Mouse (Mus musculus) embryonic fibroblast, embryonic 13.5 days (primary cell): ENCODE measurements around the gene Gm10961. TPM values are rescaled to one million over a fixed set of nuclear protein-coding genes. Genes with fewer than 3 reads are reported as not detected.

Source experiments
- H3K27ac ChIP-seq: 2 replicates; pipeline ENCODE4 v1.5.1; 2012; ENCODE audit warnings: low read length, control low read depth, inconsistent platforms; ENCODE audit not compliant: insufficient read depth
- H3K4me1 ChIP-seq: 2 replicates; pipeline ENCODE4 v1.6.1; 2011; ENCODE audit warnings: low read length; ENCODE audit not compliant: control insufficient read depth, insufficient read depth
- H3K4me3 ChIP-seq: 2 replicates; pipeline ENCODE4 v1.5.1; 2011; ENCODE audit warnings: mild to moderate bottlenecking, control low read depth, low read length; ENCODE audit not compliant: insufficient read depth
- CTCF ChIP-seq: IDR thresholded peaks from 2 replicates; pipeline ENCODE4 v1.5.1; 2011; ENCODE audit warnings: mild to moderate bottlenecking, control low read depth, low read length, moderate library complexity, borderline replicate concordance; ENCODE audit not compliant: insufficient read depth
- POLR2A ChIP-seq: IDR thresholded peaks from 2 replicates; pipeline ENCODE4 v1.6.1; 2011; ENCODE audit warnings: low read depth, mild to moderate bottlenecking, control low read depth, low read length, moderate library complexity
- polyA plus RNA-seq: library from polyadenylated mRNA; stranded (reverse); fragments of >200 nt; gene quantifications from 2 replicates; pipeline ENCODE4 v1.2.4, GENCODE M21; 2011; ENCODE audit warnings: low read depth; ENCODE audit not compliant: missing spikeins, insufficient read length

Gm10961 gene
- polyA plus RNA-seq, result not detected in 2 replicates

GRCm38 (mm10) chr3:107630682-107631522 is at the start of gene Gm10961:
Gene Gm10961 (plus strand): TSS chr3:107631322.
- TF ChIP-seq CTCF (no peak), POLR2A (no peak)

DNA sequence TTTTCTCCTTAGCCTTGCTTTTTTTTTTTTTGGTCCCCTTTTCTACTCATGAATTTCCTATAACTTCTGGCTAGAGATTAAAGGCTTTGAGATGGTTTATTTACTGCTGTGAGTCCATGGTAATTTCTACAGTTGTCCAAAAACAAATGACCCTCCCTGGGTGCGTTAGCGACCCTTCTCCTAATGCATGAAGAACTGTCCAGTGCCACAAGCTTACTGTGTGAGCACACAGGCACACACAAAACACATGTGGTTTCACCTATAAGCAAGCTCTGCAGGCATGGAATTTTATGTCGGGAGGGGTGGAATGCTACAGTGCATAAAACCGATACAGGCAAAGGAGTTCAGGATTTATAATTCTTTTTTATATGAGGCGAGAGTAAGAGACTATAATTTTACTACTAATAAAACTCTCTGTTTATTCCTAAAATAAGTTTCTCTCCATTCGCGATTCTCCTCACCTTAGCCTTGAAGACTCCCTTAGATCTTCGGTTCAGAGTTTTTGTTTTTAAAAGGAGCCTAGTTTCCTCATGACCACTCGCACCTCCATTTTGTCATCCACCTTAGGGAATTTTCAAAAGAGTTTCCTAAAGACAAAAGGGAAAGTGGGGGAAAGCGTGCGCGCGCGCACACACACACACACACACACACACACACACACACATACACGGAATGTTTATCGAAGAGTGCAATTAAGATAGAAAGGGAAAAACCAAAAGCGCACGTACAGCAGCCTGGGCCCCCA is 48.8 kb upstream of the Gm10961 start:
- TF ChIP-seq CTCF, result no peak
- no peak for TF ChIP-seq POLR2A
- Histone ChIP-seq H3K27ac (no peak overlapping the region), H3K4me1 (no peaks in the 10 kb centered on the region), H3K4me3 (peak overlapping the region; percentile 22; the same call in 1 of the 2 replicates)

More at GRCm38 (mm10) chr3:107630682-107631522, at the start of gene Gm10961:
- Histone ChIP-seq H3K27ac (peak within 1 kb of the TSS; percentile 74), H3K4me3 (peak within 1 kb of the TSS; percentile 91), H3K4me1 (0 out of 2 replicates have a peak, but pooled peaks cover 2% of the 10 kb centered on the region)

GRCm38 (mm10) chr3:107582875-107583767 is 48.0 kb upstream of the Gm10961 start:
- Histone ChIP-seq H3K4me3 (peak overlapping the region; percentile 22), H3K4me1 (no peaks in the 10 kb centered on the region), H3K27ac (no peak overlapping the region)
- TF ChIP-seq POLR2A (no peak), CTCF (no peak)

DNA sequence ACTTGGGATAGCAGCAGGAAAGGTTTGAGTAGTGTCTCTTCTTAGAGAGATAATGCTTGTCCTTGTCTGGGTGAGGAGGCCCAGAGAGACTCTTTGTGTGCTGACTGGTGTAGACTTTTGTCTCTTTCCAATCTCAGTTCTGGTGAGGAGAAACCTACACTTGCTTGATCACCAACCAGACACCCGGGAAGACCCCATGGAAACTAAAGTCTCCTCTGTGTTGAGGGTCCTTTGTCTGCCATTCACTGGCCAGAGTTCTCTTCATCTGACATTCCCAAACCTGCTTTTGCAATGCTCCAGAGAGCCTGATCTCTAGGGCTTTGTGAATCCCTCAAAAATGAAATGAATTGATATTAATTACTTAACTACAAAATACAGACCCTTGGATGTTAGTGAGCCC is 47.2 kb upstream of the Gm10961 start:
- Histone ChIP-seq H3K27ac (no peak overlapping the region), H3K4me1 (no peaks in the 10 kb centered on the region), H3K4me3 (no peak overlapping the region)
- no peak for TF ChIP-seq POLR2A

- H3K27ac ChIP-seq, result no peak overlapping the region
- H3K4me3 ChIP-seq, result no peak overlapping the region
- H3K4me1 ChIP-seq, result no peaks in the 10 kb centered on the region
- TF ChIP-seq CTCF (no peak), POLR2A (no peak)
These were observed 44.6 kb upstream of the Gm10961 start for GRCm38 (mm10) chr3:107586504-107586903.

GRCm38 (mm10) chr3:107591612-107592011 is 39.5 kb upstream of the Gm10961 start:
- Histone ChIP-seq H3K4me1 (no peaks in the 10 kb centered on the region), H3K4me3 (no peak overlapping the region), H3K27ac (no peak overlapping the region)
- no peak for TF ChIP-seq CTCF
- no peak for TF ChIP-seq POLR2A

- no peak overlapping the region for H3K27ac ChIP-seq
- H3K4me1 ChIP-seq, result no peaks in the 10 kb centered on the region
- no peak for TF ChIP-seq CTCF
- no peak for TF ChIP-seq POLR2A
- H3K4me3 ChIP-seq, result no peak overlapping the region
These were observed 37.5 kb upstream of the Gm10961 start for GRCm38 (mm10) chr3:107593632-107594031.

- no peaks in the 10 kb centered on the region for H3K4me1 ChIP-seq
- no peak within 1 kb of the TSS for H3K27ac ChIP-seq
- peak within 1 kb of the TSS; percentile 12 for H3K4me3 ChIP-seq
- TF ChIP-seq CTCF (no peak), POLR2A (no peak)
These were observed 36.4 kb upstream of the Gm10961 start, which contains the start of gene Alx3 for GRCm38 (mm10) chr3:107594662-107595263. Gene Alx3 (plus strand): TSS chr3:107595031.

DNA sequence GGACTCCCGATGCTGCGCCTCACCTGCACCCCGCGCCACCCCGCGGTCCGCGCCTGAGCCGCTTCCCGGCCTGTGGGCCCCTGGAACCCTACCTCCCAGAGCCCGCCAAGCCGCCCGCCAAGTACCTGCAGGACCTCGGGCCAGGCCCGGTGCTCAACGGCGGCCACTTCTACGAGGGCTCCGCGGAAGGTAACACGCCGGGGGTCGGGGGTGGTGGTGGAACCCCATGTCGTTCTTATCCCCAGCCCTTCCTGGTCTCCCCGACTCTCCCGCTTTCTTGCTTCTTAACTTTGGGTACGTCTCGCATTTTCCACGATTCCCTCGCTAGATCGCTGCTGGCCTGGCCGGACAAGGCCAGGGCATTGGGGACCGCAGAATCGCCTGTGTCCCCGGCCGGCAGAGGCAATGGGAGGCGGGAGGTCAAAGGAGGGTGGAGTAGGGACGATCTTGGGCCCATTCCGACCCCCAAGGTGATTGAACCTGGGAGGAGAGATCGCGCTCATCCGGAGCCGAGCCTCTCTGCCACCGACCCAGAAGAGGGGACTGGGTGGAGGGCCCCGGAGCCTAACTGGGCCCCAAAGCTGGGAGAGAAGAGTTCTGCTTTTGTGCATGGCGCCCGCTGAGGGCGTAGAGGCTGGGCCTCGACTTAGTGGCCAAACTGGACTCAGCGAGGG is 35.7 kb upstream of the Gm10961 start:
- Histone ChIP-seq H3K4me3 (peak overlapping the region; percentile 12), H3K27ac (no peak overlapping the region), H3K4me1 (no peaks in the 10 kb centered on the region)
- no peak for TF ChIP-seq POLR2A
- no peak for TF ChIP-seq CTCF
